Mouse (Mus musculus) MN1 (cell line): ENCODE measurements at regions not wholly inside any gene's neighbourhood (a gene's known extent, or its start where the extent isn't known, plus 50 kb on each side); places are given as distances from the start of the nearest gene placed in this dataset.
"Not testable (repeated sequence)": the region's sequence is repeated elsewhere in the genome, so short reads cannot be mapped to it uniquely, and the experiment has no call there.

Experiments used
- DNase-seq: peaks from one replicate; pipeline ENCODE4 v3.0.0-alpha.2; 2016; ENCODE audit warnings: low spot score

DNA sequence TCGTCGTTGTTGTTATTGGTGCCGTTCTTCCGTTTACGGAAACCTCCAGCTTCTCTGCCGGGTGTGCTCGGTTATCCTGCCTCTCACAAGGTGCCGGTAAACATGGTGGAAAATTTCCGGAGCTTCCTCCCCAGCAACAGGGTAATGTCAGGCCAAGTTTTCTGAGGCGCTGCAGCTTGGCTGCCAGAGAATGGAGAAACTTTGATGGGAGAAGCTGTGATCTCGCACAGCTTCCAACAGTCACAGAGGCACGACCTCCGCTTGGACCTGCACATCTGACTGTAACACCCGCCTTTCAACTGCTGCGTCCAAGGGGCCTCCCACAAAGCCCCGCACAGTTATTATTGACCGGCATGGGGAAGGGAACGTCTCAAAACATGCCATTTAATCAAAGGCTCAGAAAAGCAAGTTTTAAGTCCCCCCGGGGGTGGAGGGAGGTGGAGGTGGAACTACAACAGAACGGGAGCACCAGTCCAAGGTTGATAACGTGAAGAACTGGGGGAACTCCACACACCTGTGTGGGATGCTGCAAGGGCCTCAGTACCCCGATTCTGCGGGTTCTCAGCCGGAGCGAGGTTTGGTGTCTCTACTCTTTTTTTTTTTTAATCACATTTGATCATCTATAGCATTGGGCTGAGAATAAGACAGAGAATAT is 299.1 kb downstream of the Vrk1 start:
- no peak for DNase-seq

- no peak for DNase-seq
Measured at GRCm38 (mm10) chr12:106310171-106310570, 300.1 kb downstream of the Vrk1 start.

DNA sequence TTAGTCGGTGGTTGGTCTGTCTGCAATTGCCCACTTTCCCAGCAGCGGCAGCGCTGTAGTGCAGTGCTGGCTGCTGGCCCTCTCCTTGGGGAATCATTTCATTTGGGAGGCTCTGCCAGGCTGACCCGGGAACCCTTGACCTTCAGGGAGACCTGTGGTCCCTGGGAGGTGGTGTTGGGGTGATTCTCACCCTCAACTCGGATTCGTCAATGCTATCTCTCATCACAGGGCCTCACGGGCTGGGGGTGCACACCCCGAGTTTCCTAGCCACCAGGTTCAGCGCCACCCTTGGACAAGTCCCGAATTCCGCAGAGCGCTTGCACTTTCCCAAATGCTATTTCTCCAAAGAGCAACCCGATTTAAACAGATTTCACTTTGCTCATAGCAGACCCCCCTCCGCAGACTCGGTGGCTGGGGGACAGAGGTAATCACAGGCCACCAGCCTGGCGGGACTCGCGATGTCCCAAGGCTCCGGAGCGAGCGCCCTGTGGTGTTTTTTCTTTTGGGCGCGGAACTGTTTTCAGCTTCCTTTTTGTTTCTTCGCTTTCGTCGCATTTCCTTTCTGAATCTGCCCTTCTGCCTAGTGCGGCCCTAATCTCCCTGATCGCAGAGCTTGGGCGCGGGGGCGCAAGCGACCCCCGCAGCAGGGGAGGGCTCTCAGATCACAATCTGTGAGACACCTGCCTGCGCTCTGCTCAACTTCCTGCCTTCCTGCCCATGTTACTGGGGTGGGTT is 300.7 kb downstream of the Vrk1 start:
- no peak for DNase-seq

DNA sequence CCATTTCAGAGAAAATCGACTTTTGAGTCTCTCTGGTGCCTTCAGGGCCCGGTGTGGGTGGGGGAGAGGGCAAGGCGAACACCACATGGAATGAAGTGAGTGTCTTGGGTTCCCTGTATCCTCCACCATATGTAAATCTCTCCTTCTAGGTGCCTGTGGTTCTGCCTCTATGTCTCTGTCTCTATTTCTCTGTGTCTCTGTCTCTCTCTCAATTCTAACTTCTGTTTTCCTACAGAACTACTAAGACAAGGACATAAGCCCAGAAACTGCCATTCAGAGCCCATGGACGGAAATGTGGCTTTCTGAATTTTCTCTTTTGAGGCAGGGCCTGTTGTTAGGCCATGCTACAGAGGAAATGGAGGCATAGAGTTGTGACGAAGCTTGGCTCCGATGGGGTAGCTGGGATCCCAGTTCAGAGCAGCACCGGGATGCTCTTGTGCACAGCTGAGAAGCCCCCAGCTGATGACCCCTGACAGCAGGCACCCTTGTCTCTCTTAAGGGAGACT is 301.3 kb downstream of the Vrk1 start:
- DNase-seq: no peak

DNA sequence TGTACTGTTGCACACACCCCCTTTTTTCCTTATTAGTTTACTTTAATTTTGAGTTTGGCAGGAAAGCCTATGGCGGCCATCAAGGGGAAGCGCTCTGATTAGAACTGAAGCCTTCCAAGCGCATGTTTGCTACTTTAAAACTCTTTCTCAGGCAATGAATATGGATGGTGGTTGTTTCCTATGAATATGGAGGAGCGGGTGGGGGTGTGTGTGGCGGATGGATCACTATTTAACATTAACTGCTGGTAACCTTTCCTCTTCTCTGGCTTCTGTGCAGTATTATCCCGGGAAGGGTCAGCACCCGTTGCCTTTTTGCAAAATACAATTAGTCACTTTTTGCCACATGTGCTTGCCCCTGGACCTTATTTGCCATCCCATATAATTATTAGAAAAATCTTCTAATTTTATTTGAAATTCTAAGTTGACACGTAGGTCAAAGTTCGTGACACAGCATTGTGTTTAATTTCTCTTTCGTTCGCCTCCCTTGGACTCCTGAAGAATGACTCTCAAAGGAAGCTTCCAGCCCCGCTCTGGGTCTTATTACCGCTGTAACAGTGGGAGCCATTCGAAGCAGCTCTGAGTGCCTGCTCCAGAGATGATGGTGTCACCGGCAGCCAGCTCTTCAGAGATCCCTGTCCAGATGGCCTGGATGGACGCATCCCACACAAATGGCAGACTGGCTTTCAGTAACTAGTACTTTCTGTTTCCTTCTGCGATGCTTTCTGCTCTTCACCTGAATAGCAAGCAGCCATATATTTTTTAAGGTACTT is 302.0 kb downstream of the Vrk1 start:
- no peak for DNase-seq

- no peak for DNase-seq
Measured at GRCm38 (mm10) chr12:106317738-106318137, 307.7 kb downstream of the Vrk1 start.

GRCm38 (mm10) chr12:106321511-106321910 is 311.5 kb downstream of the Vrk1 start:
- no peak for DNase-seq

DNA sequence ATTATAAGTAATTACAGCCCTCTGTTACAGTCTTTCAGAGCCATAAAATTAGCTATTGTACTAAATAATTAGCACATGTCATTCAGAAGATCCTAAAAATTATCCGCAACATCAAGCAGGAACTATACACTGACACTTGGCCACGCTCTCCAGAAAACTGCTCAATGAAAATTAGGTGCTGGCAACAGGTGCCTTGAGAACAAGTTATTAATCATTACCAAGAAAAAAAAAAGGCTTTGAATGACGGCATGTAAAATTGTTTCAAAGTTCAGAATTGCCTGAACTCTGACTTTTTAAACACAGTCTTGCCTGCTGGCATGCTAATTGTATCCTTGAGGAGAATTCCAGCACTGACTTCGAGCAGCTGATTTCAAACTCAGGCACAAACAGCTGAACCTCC is 316.6 kb downstream of the Vrk1 start:
- DNase-seq: no peak

DNA sequence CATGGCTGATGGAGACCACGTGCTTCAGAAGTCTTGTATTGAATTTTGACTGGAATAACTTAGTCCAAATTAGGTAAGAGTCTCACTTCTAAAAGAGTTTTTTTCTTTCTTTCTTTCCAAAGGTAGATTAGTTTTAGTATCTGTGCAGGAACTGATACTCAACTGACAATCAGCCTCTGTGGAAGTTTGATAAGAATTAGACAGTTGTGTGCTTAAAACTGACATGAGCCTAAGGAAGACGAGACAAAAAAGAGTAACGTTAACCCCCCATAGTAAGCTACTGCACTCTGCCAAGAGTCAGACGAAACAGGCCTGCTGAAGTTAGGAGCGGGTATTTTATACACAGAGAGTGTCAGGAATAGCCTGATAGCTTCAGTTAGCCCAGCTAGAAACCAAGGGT is 317.3 kb downstream of the Vrk1 start:
- DNase-seq: no peak

GRCm38 (mm10) chr12:106357867-106358266 is 347.8 kb downstream of the Vrk1 start:
- DNase-seq: no peak

GRCm38 (mm10) chr12:106361646-106362045 is 351.6 kb downstream of the Vrk1 start:
- not testable (repeated sequence) for DNase-seq

DNA sequence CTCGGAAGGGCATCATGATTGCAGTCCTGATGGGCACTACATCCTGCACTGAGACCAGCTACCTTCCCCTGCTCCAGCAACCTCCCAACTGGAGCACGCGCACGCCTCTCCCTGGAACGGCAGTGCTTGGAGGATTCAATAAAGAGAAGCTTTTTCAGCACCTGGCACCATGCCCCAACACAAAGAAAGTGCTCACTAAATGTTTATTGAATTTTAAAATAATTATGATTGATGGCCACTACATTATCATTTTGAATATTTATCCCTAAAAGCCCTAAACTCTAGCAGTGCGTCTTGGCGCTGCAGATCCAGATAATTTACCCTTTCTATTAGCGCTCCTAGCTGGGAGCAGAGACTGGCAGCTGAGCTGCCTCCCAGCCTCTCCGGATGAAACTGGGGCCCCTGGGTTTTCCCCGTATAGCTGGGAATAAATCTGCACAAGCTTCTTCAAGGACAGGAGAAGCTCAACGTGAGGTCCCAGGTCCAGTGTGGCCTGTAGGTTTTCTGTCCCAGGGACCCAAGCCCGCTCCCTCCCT is 364.9 kb downstream of the Vrk1 start:
- DNase-seq: no peak

DNA sequence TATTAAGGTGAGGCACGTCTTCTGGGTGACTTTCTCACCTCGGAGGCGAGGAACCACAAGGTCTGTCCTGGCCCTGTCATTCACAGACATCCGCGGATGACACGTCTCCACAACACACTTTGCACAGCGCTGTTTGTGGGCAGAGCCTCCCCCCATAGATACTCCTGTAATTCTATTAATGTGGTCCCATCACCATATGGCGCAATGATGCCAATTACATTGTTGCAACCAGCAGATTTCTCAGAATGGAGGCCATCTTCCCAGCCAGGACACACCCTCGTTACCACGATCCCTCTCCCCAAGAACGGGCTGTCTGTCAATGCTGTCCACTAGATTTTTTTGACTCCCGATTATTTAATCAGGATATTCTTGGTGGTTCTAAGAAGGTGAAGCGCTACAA is 365.9 kb downstream of the Vrk1 start:
- no peak for DNase-seq

- DNase-seq: no peak
Measured at GRCm38 (mm10) chr12:106376783-106377182, 366.8 kb downstream of the Vrk1 start.

DNA sequence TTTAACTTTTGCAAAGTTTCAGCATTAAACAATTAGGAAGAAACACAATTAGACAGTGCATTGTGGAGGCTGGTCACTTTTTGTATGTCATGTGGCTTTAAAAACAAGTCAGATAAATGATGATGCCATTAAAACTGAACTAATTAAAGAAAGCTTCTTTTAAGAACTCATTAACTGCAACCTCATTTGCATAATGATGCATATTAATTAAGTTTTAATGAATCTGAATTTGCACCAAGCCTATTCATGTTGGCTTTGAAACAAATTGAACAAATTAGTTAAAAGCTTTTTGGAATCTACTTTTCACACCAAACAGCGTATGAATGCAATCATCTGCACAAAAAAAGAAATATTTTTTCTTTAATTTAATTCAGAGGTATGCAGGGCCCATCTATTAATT is 367.3 kb downstream of the Vrk1 start:
- no peak for DNase-seq

DNA sequence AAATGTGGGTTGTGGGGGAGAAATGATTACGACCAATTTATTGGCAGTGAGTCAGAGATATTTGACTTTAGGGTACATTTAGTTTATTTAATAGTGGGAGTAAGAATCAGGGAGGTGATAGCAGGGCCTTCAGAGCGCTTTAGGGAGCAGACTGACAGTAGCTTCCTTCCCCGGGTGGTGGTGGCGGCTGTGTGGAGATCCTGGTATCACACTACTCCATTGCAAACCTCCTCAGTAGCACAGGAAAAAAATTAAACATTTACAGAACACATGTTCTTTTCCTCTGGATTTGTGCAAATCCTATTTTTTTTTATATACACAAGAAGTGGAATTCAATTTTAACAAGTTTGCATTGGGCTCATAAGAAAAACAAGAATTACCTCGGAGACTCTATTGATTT is 367.7 kb downstream of the Vrk1 start:
- DNase-seq: no peak

DNA sequence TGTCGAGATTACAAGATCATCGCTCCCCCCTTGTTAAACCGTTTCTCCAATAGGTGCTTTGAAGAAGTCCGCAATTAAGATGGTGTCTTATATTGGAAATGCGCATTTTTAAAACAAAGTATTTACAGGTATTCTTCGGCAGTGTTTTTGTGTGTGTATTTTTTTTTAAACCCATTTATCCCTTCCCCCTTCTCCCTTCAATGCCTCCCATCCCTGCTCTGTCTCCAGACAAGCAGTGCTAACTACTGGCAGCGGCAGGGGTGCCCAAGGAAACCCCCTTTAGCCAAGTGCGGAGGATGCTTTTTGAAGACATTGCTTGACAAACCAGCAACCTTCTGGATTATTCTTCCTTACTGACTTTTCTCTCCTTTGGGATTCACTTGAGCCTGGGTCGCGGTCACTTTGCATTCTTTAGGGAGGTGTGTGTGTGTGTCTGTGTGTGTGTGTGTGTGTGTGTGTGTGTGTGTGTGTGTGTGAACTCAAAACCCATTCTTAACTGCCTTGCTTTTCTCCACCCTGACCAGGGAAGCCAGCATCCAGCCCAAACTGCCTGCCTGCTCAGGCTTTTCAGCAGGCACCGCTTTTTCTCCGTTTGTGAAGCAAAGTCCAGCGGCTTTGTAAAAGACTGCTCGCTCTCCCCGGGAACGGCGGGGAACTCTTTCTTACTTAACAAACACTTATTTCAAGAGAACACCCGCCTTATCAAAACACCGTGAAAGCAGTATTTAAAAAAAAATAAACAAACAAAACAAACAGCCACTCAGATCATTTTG is 368.5 kb downstream of the Vrk1 start:
- DNase-seq: no peak

GRCm38 (mm10) chr12:106379151-106379594 is 369.1 kb downstream of the Vrk1 start:
- no peak for DNase-seq

- DNase-seq: no peak
Measured at GRCm38 (mm10) chr12:106379779-106380178, 369.8 kb downstream of the Vrk1 start.

GRCm38 (mm10) chr12:106381821-106382220 is 371.8 kb downstream of the Vrk1 start:
- DNase-seq: no peak

DNA sequence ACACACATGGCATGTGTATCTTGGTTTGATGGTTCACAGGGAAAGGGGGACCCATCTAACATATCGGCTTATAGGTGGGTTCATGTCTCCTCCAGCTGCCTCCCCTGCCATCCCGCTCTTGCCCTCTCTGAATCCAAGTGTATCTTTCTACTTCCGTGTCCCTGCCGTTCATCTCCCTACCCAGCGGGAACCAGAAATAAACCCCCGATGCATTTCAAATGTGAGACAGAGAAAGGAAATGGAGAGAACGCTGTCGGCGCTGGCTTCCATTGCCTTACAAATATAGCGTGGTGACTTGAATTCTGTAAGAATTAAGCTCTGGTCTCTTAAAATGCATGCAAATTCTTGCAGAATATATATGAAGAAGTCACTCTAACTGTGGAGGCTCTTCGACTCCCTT is 379.2 kb downstream of the Vrk1 start:
- DNase-seq: no peak

DNA sequence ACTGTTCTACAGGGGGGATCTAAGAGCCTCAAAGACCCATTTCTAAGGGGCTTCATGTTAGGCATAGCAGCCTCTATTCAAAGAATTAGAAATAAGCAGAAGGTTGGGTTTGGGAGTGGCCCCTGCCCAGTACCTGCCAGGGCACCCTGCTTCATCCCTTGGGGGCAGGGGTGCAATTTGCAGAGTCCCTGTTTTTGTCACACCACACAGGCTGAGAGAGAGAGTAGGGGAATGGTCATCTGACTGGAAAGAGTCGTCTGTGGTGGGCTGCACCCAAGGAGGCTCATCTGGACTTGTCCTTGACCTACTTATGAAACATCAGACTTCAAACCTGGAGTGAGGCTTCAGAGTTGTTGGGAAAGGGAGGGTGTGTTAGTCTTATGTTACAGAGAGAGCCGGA is 382.3 kb downstream of the Vrk1 start:
- no peak for DNase-seq
